Mouse (Mus musculus): Measurements from ENCODE around the gene Ttyh2. TPM values are rescaled to one million over a fixed set of nuclear protein-coding genes. Genes with fewer than 3 reads are reported as not detected.

The Ttyh2 gene
- polyA plus RNA-seq, 1 experiment, result 5.8 TPM

GRCm38 (mm10) chr11:114769911-114770310 lies 94.7 kb downstream of the Ttyh2 start:
- no peaks in the 10 kb centered on the region for H3K36me3 ChIP-seq (replicated peaks; ENCODE audit: low read length)
- no peak for TF ChIP-seq GATA1 (IDR thresholded peaks at IDR 0.05; ENCODE audit: borderline replicate concordance, low read length)
- TF ChIP-seq FLI1 (IDR thresholded peaks at IDR 0.05; ENCODE audit: low read length), result no peak
- H3K9me3 ChIP-seq, result no peaks in the 10 kb centered on the region
- no peak overlapping the region for H3K4me3 ChIP-seq (replicated peaks)
- H3K4me1 ChIP-seq, result peaks cover 23% of the 10 kb centered on the region
- H3K27me3 ChIP-seq (replicated peaks), result peaks cover 85% of the 10 kb centered on the region

Other genes with a start within 250 kb of the Ttyh2 start
- 64.8 and 417 TPM in 2 replicates for gene Rpl38, start 6.9 kb upstream of the Ttyh2 start, polyA plus RNA-seq (2012; ENCODE audit: insufficient read depth, low replicate concordance)
- 7.0 TPM in 1 of 2 replicates, not detected in the other for gene Dnaic2, start 52.0 kb downstream of the Ttyh2 start, polyA plus RNA-seq (2012; ENCODE audit: insufficient read depth, low replicate concordance)
- gene Kif19a, start 90.0 kb downstream of the Ttyh2 start, polyA plus RNA-seq (2012; ENCODE audit: insufficient read depth, low replicate concordance), result 2.7 and 4.2 TPM in 2 replicates
- gene Btbd17, start 120.5 kb downstream of the Ttyh2 start, polyA plus RNA-seq (2012; ENCODE audit: insufficient read depth, low replicate concordance), result 0.04 TPM in 1 of 2 replicates, not detected in the other
- not detected in 2 replicates for gene Gpr142, start 123.5 kb downstream of the Ttyh2 start, polyA plus RNA-seq (2012; ENCODE audit: insufficient read depth, low replicate concordance)
- 3.2 and 4.8 TPM in 2 replicates for gene Gprc5c, start 175.7 kb downstream of the Ttyh2 start, polyA plus RNA-seq (2012; ENCODE audit: insufficient read depth, low replicate concordance)
- gene Cd300a, start 214.6 kb downstream of the Ttyh2 start, polyA plus RNA-seq (2012; ENCODE audit: insufficient read depth, low replicate concordance), result 3.4 and 3.6 TPM in 2 replicates

Data from megakaryocyte, embryonic 14.5 days (primary cell).